Mouse (Mus musculus) midbrain, embryonic 12.5 days (tissue): ENCODE measurements around the gene Cct6b. TPM values are rescaled to one million over a fixed set of nuclear protein-coding genes. Genes with fewer than 3 reads are reported as not detected.

Source experiments
- ATAC-seq: fragments of 200-750 bp; cut with Nextera tagmentation; 2 replicates; pipeline ENCODE4 v1.8.0; 2017; ENCODE audit warnings: low read depth, moderate TSS enrichment, moderate library complexity; ENCODE audit not compliant: low FRiP score
- H3K27ac ChIP-seq: fragments of 300-500 bp; sonication (generic); replicated peaks from 2 replicates; pipeline ENCODE4 v1.5.1; 2016; ENCODE audit warnings: mild to moderate bottlenecking
- H3K27me3 ChIP-seq: fragments of 300-500 bp; sonication (generic); 2 replicates; pipeline ENCODE4 v1.6.1; 2016; ENCODE audit warnings: mild to moderate bottlenecking
- H3K36me3 ChIP-seq: fragments of 300-500 bp; sonication (generic); 2 replicates; pipeline ENCODE4 v1.6.1; 2016
- H3K4me1 ChIP-seq: fragments of 300-500 bp; sonication (generic); 2 replicates; pipeline ENCODE4 v1.6.1; 2016
- H3K4me2 ChIP-seq: fragments of 300-500 bp; sonication (generic); replicated peaks from 2 replicates; pipeline ENCODE4 v1.6.1; 2016; ENCODE audit warnings: mild to moderate bottlenecking, moderate library complexity
- H3K4me3 ChIP-seq: fragments of 300-500 bp; sonication (generic); 2 replicates; pipeline ENCODE4 v1.5.1; 2016; ENCODE audit warnings: mild to moderate bottlenecking
- H3K9ac ChIP-seq: fragments of 300-500 bp; sonication (generic); replicated peaks from 2 replicates; pipeline ENCODE4 v1.6.1; 2016; ENCODE audit warnings: mild to moderate bottlenecking, moderate library complexity
- H3K9me3 ChIP-seq: fragments of 300-500 bp; sonication (generic); 2 replicates; pipeline ENCODE4 v1.6.1; 2016; ENCODE audit warnings: mild to moderate bottlenecking
- WGBS: fragments of 180-500 bp; shearing (Covaris S2); methylation state at CpG from one replicate; pipeline ENCODE4 v1.1.7; 2016; 5-methylcytosine and 5-hydroxymethylcytosine counted together
- polyA plus RNA-seq: library from polyadenylated mRNA; unstranded; fragments of >200 nt; fragmentation: Nextera tagmentation; extraction: Ambion mirVana; gene quantifications from 2 replicates; pipeline ENCODE4 v1.2.1, GENCODE M21; 2016

Gene Cct6b
- polyA plus RNA-seq, result 0.42 and 0.50 TPM in 2 replicates

DNA sequence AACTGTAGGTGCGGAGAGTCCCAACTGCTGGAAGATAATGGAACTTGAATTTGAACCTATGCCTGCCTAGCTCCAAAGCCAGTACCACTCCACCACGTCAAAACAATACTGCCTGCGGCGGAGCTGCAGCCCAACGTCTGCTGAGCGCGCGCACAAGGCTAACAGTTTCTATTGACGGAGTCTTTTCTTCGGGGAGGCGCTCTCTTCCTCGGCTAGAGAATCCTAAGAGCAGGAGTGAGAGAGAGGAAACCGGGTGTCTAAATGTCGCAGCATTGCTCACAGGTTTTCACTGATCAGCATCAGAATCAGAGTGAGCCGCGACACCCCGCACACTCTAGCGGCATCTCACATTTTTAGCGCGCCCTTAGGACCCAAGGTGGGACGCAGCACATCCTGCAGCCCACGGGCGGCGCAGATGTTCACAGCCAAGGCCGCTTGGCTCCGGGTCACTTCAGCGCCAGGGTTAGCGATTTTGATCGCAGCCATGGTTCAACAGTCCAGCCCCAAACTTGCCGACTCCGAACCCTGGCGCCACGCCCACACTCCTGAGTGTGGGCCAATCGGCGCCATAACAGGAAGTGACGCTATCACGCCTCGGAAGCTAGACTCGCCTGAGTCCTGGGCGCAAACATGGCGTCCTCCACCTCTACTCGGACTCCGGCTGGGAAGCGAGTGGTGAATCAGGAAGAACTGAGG, at the start of gene Cct6b, which contains the start of gene Zfp830:
Cct6b (minus strand) TSS at position 580 of the 696 bp plus-strand sequence.
Zfp830 (plus strand) TSS at position 604 of the 696 bp plus-strand sequence.
- H3K9me3 ChIP-seq, result 0 out of 2 replicates have a peak, but pooled peaks cover 6% of the 10 kb centered on the region
- peak within 1 kb of the TSS; percentile 85 for H3K9ac ChIP-seq
- ATAC-seq, result peak; percentile 100
- under 1% methylated on average over 44 of the region's 44 CpGs for WGBS
- peaks cover 3% of the 10 kb centered on the region; the same call in 1 of the 2 replicates for H3K27me3 ChIP-seq
- H3K27ac ChIP-seq, result peak within 1 kb of the TSS; percentile 88
- 0 out of 2 replicates have a peak, but pooled peaks cover 4% of the 10 kb centered on the region for H3K36me3 ChIP-seq
- peaks cover 22% of the 10 kb centered on the region for H3K4me1 ChIP-seq
- H3K4me2 ChIP-seq, result peak within 1 kb of the TSS; percentile 97
- H3K4me3 ChIP-seq, result peak within 1 kb of the TSS; percentile 97

DNA sequence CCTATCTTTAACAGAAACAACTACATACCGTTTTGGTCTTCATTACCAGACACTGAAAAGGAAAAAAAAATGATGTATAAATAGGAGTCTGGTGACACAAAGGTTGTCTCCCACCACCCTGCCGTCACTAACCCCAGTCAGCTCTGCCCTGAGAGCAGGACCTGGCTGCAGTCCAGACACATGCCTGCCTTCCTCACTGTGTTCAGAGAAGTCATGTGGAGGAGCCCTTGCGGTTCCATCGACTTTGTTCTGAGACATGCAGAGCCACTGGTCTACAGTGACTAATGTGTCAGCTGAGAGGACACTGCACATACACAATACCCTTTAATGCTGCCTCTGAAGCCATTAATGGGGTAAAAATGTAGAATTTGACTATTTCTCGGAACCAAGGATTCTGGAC, 44.4 kb upstream of the Cct6b start:
- Histone ChIP-seq H3K27ac (no peak overlapping the region), H3K9ac (no peak overlapping the region), H3K4me1 (no peaks in the 10 kb centered on the region), H3K27me3 (no peaks in the 10 kb centered on the region), H3K36me3 (peaks cover 12% of the 10 kb centered on the region), H3K4me2 (no peak overlapping the region), H3K4me3 (no peak overlapping the region), H3K9me3 (no peaks in the 10 kb centered on the region)
- no peak for ATAC-seq
- WGBS, result 84% methylated on average over 5 of the region's 5 CpGs

DNA sequence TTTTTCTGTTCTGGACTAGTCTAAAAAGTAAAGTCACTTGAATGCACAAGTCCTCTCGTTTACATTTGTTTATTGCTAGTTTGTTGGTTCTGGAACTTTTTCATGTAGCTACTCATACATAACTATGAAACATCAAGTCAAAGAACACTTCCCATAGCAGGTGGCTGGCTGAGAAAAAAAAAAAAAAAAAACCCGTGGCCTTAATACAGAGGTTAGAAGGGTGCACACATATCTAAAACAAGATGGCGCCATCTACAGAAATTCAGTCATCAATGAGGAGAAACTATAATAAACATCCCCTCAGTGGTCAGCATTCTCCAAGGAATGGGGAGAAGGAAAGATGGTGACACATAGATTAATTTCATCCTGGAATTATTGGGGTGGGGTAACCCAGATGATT, 43.2 kb upstream of the Cct6b start:
- Histone ChIP-seq H3K36me3 (peaks cover 23% of the 10 kb centered on the region), H3K9me3 (no peaks in the 10 kb centered on the region), H3K4me2 (no peak overlapping the region), H3K27me3 (no peaks in the 10 kb centered on the region), H3K27ac (no peak overlapping the region), H3K4me3 (no peak overlapping the region), H3K9ac (no peak overlapping the region), H3K4me1 (no peaks in the 10 kb centered on the region)
- 86% methylated on average over 3 of the region's 3 CpGs for WGBS
- no peak for ATAC-seq

DNA sequence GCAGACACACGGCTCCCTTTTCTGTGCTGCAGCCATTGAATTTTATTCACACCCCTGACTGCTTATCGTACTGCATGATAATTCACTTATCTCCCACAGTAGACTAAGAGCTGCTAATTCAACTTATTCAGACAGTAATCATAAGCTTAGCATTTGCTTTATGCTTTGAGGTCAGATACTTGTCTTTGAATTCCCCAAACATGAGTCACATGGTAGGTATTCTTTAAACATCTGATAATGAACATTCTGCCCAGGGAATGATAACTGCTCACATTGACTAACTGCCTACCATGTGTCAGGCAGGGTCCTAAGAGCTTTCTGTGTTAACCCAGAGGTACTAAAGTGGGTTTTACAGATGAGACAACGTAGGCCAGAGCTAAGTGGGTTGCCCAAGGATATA, 42.5 kb upstream of the Cct6b start:
- Histone ChIP-seq H3K27me3 (no peaks in the 10 kb centered on the region), H3K4me1 (no peaks in the 10 kb centered on the region), H3K9ac (no peak overlapping the region), H3K27ac (no peak overlapping the region), H3K36me3 (peaks cover 31% of the 10 kb centered on the region), H3K4me3 (no peak overlapping the region), H3K4me2 (no peak overlapping the region), H3K9me3 (no peaks in the 10 kb centered on the region)
- ATAC-seq, result no peak
- 74% methylated on average over 3 of the region's 3 CpGs for WGBS

DNA sequence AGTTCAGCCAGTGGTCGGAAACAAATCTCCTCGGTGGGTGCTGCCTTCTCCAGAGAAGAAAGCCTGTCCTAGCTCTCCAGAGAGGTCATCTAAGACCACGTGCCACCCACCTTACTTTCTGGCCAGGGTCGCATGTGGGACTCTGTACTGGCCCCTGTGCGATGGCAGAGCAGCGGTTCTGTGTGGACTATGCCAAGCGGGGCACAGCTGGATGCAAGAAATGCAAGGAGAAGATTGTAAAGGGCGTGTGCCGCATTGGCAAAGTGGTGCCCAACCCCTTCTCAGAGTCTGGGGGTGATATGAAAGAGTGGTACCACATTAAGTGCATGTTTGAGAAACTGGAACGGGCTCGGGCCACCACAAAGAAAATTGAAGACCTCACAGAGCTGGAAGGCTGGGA, 19.3 kb upstream of the Cct6b start:
- Histone ChIP-seq H3K9me3 (no peaks in the 10 kb centered on the region), H3K9ac (no peak overlapping the region), H3K27me3 (no peaks in the 10 kb centered on the region), H3K4me1 (peaks cover 20% of the 10 kb centered on the region), H3K27ac (no peak overlapping the region), H3K36me3 (peaks cover 51% of the 10 kb centered on the region), H3K4me3 (no peak overlapping the region), H3K4me2 (no peak overlapping the region)
- WGBS, result 92% methylated on average over 11 of the region's 11 CpGs
- ATAC-seq, result no peak

DNA sequence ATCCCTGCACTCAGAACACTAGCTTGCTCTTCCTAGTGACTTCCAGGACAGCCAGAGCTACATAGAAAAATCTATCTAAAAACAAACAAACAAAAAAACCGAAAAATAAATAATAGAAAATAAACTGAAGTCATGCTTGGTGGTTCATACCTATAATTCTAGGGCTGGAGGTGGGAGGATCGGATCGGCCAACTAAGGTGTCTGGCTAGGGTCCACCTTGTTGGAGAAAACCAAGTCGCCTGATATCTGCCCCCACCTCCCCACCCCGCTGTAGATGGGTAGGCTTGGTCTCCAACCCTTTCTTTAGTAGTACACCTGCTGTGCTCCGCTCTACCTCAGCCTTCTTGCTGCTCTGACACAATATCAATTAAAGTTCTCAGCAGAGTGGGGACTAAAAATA, 18.1 kb upstream of the Cct6b start:
- peaks cover 20% of the 10 kb centered on the region for H3K4me1 ChIP-seq
- peak overlapping the region; percentile 66 for H3K4me2 ChIP-seq
- peaks cover 38% of the 10 kb centered on the region for H3K36me3 ChIP-seq
- H3K9me3 ChIP-seq, result no peaks in the 10 kb centered on the region
- H3K27ac ChIP-seq, result no peak overlapping the region
- 53% methylated on average over 6 of the region's 6 CpGs for WGBS
- H3K27me3 ChIP-seq, result no peaks in the 10 kb centered on the region
- peak overlapping the region; percentile 97 for H3K4me3 ChIP-seq
- ATAC-seq, result no peak
- H3K9ac ChIP-seq, result peak overlapping the region; percentile 94

DNA sequence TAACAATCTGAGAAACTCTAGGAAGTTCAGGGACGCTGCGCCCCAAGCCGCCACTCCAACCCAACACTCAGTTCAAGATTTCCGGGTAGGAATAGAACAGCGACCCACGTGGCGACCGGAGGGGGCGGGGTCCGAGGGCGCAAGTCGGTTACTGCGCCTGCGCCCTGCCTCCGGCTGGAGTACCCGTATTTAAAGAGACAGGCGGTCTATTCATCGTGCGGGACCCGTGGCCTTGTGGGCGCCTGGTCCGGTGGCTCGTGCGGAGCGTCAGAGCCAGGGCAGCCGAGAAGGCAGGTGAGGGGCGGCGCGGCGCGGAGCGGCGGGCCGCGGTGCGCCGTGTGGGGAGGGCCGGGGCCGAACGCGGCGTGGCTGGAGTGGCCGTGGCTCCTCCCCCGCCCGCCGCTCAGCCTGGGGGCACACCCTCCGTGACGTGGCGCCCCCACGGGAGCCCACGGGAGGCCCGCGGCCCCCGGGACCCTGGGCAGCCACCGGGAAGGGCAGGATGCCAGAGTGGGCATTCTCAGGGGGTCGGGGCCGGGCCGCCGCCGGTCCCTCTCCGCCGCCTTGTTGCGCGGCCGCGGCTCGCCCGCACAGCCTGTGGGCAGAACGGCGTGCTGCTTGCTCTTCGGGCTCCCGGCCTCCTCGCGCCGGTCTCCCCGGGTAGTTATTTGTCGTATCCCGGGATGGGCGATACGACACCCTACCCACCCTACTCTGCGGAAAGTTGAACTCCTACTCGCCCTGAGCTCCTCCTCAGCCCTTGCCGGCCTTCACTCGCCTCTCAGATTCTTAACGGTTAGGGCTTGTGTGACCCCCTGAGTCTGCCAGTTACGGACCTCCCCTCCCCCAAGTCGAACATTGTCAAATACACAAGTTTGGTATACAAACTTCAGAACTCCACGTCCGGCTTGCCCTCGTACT, 17.1 kb upstream of the Cct6b start, which contains the start of gene Lig3:
Lig3 (plus strand) TSS at position 126 of the 921 bp plus-strand sequence.
- Histone ChIP-seq H3K9ac (peak within 1 kb of the TSS; percentile 94), H3K4me1 (peaks cover 20% of the 10 kb centered on the region), H3K9me3 (no peaks in the 10 kb centered on the region), H3K36me3 (peaks cover 29% of the 10 kb centered on the region), H3K27me3 (no peaks in the 10 kb centered on the region), H3K4me2 (peak within 1 kb of the TSS; percentile 75), H3K4me3 (peak within 1 kb of the TSS; percentile 97), H3K27ac (peak within 1 kb of the TSS; percentile 96)
- under 1% methylated on average over 87 of the region's 90 CpGs for WGBS
- peak; percentile 95 for ATAC-seq

DNA sequence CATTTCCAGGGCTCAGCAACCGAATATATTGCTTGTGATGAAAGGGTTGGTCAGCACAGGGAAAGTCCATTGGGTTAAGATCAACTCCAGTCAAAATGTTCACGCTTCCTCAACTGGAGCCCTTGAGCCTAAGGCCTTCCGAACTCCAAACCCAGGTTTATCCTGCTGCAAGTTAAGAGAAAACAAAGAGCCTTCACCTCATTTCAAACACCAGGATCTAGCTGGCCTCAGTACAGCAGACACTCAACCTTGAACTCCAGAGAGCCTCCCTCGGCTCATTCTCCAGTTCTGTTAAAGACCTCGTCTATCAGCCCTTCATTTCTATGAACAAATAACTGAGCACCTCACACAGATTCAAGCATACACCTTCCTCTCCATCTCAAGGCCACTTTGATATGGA, 16.0 kb upstream of the Cct6b start:
- H3K4me3 ChIP-seq, result peak overlapping the region; percentile 97
- H3K4me1 ChIP-seq, result peaks cover 20% of the 10 kb centered on the region
- no peaks in the 10 kb centered on the region for H3K27me3 ChIP-seq
- no peak overlapping the region for H3K27ac ChIP-seq
- H3K9ac ChIP-seq, result peak overlapping the region; percentile 94
- H3K36me3 ChIP-seq, result peaks cover 18% of the 10 kb centered on the region
- ATAC-seq, result no peak
- H3K4me2 ChIP-seq, result peak overlapping the region; percentile 75
- no peaks in the 10 kb centered on the region for H3K9me3 ChIP-seq
- 60% methylated on average over 5 of the region's 5 CpGs for WGBS

DNA sequence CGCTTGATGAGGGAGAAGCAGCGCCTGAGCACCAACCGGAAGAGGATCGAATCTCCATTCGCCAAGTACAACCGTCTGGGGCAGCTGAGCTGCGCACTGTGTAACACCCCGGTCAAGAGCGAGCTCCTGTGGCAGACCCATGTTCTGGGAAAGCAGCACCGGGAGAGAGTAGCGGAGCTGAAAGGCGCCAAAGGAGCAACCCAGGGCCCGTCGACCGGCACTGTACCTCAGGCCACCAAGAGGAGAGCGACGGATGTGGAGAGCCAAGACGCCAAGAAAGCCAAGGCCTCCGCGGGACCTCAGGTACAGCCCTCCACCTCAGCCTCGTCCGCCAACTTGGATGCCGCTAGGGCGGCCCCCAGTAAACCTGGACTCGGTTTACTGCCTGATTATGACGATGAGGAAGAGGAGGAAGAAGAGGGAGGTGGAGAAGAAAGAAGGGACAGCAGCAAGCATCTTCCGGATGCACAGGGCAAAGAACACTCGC, 360 bp upstream of the Cct6b start:
- peak; percentile 74 for ATAC-seq
- Histone ChIP-seq H3K27me3 (peaks cover 3% of the 10 kb centered on the region; the same call in 1 of the 2 replicates), H3K4me3 (peak overlapping the region; percentile 97), H3K27ac (peak overlapping the region; percentile 88), H3K4me2 (peak overlapping the region; percentile 97), H3K9ac (peak overlapping the region; percentile 85), H3K36me3 (peaks cover 6% of the 10 kb centered on the region; the same call in 1 of the 2 replicates), H3K4me1 (peaks cover 22% of the 10 kb centered on the region), H3K9me3 (0 out of 2 replicates have a peak, but pooled peaks cover 6% of the 10 kb centered on the region)
- WGBS, result under 1% methylated on average over 28 of the region's 28 CpGs

DNA sequence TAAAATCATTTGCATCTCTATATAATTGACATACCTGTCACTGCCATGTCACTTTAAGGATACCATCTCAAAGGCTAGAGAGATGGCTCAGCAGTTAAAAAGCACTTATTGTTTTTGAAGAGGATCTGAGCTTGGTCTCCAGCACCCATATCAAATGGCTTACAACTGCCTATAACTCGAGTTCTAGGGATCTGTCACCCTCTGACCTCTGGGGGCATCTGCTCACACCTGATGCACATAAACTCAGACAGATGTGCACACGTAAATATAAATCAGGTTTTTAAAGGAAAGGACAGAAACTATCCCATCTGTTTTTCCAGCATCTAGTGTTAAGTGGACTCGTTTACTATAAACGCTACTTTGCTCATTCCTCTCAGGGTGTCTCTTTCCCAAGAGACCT, 860 bp downstream of the Cct6b start:
- H3K36me3 ChIP-seq, result no peaks in the 10 kb centered on the region
- H3K9me3 ChIP-seq, result 0 out of 2 replicates have a peak, but pooled peaks cover 6% of the 10 kb centered on the region
- no peak for ATAC-seq
- peak overlapping the region; percentile 97 for H3K4me3 ChIP-seq
- H3K27ac ChIP-seq, result peak overlapping the region; percentile 88
- peak overlapping the region; percentile 97 for H3K4me2 ChIP-seq
- 19% methylated on average over 4 of the region's 4 CpGs for WGBS
- H3K27me3 ChIP-seq, result peaks cover 3% of the 10 kb centered on the region; the same call in 1 of the 2 replicates
- H3K4me1 ChIP-seq, result peaks cover 22% of the 10 kb centered on the region
- H3K9ac ChIP-seq, result peak overlapping the region; percentile 85

DNA sequence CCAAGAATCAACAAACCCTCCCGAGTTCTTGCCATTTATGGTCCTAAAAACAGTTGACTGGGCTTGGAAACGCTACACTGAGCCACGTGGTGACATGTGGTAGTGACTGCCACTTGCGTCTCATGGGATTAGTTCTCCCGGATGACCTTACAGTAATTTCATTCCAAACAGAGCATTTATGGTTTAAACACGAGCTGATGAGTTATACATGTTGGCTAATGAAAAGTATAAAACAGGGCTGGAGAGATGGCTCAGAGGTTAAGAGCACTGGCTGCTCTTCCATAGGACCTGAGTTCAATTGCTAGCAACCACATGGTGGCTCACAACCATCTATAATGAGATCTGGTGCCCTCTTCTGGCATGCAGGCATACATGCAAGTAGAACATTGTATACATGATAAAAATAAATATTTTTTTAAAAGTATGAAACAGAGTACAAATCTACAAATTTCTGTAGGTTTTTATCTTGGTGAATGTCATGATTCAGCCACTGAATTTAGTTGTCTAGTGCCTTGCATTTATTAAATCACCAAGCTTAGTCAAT, 1.8 kb downstream of the Cct6b start:
- no peak overlapping the region for H3K9ac ChIP-seq
- no peak overlapping the region for H3K27ac ChIP-seq
- no peak overlapping the region for H3K4me2 ChIP-seq
- no peaks in the 10 kb centered on the region for H3K36me3 ChIP-seq
- WGBS, result 86% methylated on average over 6 of the region's 6 CpGs
- ATAC-seq, result no peak
- peaks cover 22% of the 10 kb centered on the region for H3K4me1 ChIP-seq
- H3K4me3 ChIP-seq, result no peak overlapping the region
- peaks cover 3% of the 10 kb centered on the region; the same call in 1 of the 2 replicates for H3K27me3 ChIP-seq
- H3K9me3 ChIP-seq, result 0 out of 2 replicates have a peak, but pooled peaks cover 6% of the 10 kb centered on the region
